Mouse (Mus musculus) megakaryocyte, embryonic 14.5 days (primary cell): ENCODE data around the gene Ear1.
"Not testable (repeated sequence)": the region's sequence is repeated elsewhere in the genome, so short reads cannot be mapped to it uniquely, and the experiment has no call there.

Experiments used
- FLI1 ChIP-seq: IDR thresholded peaks from 2 replicates; pipeline ENCODE4 v1.6.1; 2012; ENCODE audit warnings: low read length, inconsistent platforms, mixed read lengths
- GATA1 ChIP-seq: IDR thresholded peaks from 3 replicates; pipeline ENCODE4 v1.6.1; 2012; ENCODE audit warnings: mixed read lengths, low read length, inconsistent platforms, borderline replicate concordance

DNA sequence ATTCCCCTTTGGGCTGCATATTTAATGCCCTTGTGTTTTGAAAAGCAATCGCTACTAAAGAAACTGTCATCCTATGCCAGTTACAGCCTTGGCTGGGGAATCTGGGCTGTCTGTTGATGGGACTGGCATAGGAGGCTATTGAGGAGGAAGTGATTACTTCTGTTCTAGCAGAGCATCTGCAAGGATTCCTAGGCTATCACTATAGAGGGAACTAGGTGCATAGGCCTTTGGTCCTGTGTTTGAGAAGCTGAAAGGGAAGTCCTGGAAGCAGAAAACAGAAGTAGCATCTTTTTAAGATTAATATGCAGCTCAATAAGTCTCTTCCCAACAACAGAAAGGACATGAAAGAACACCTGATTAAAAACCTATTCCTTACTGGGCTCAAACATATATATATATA lies 16.0 kb upstream of the Ear1 start:
- not testable (repeated sequence) for TF ChIP-seq FLI1, GATA1
